Mouse (Mus musculus) megakaryocyte, embryonic 14.5 days (primary cell): Measurements from ENCODE around the gene Dync2li1.

Experiments
- FLI1 ChIP-seq: IDR thresholded peaks from 2 replicates; pipeline ENCODE4 v1.6.1; 2012; ENCODE audit warnings: low read length, inconsistent platforms, mixed read lengths
- GATA1 ChIP-seq: IDR thresholded peaks from 3 replicates; pipeline ENCODE4 v1.6.1; 2012; ENCODE audit warnings: mixed read lengths, low read length, inconsistent platforms, borderline replicate concordance

DNA sequence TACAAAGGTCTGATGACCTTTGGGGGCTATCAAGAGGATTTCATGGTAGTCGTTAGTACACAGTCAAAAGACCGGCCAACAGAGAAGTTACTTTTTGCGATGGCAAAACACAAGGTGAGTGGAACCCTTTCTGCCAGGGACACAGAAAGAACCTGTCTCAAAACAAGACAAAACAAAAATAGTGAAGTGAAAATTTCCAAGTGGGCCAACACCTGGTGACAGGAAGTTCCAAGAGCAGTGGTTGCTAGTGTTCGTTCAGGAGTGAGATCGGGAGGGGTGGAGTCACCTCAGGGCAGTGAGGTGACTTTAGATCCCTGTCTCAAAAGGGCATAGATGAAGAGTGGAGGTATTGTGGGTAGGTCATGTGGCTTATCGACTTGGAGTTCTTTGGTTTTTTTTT lies 8.3 kb upstream of the Dync2li1 start:
- TF ChIP-seq GATA1 (no peak), FLI1 (no peak)
